Mouse (Mus musculus) neural tube, embryonic 10.5 days (tissue): ENCODE data around the gene Olfr963.
"Not testable (repeated sequence)": the region's sequence is repeated elsewhere in the genome, so short reads cannot be mapped to it uniquely, and the experiment has no call there.

Experiments used
- DNase-seq: peaks from one replicate; pipeline ENCODE4 v3.0.0-alpha.2; 2017; ENCODE audit warnings: low spot score; ENCODE audit errors: extremely low spot score

Olfr963 gene

GRCm38 (mm10) chr9:39666905-39667304, at the start of gene Olfr963:
Gene Olfr963 (plus strand): TSS chr9:39667205.
- no peak for DNase-seq

- DNase-seq, result no peak
These were observed 45.9 kb upstream of the Olfr963 start, which contains the start of gene Olfr960 for GRCm38 (mm10) chr9:39621073-39621472. Gene Olfr960 (plus strand): TSS chr9:39621373.

DNA sequence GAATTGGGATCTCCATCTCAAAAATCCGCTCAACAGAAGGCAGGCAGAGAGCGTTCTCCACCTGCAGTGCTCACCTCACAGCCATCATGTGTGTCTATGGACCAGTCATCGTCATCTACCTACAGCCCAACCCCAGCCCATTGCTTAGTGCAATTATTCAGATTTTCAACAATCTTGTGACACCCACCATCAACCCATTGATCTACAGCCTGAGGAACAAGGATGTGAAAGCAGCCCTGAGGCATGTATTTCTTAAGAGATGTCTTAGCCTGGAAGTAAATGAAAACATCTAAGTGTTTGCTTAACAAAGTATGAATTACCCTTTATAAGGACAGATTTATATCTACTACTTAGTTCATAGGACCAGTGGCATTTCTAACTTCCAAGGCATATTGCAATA, 43.2 kb upstream of the Olfr963 start:
- DNase-seq, result no peak

DNA sequence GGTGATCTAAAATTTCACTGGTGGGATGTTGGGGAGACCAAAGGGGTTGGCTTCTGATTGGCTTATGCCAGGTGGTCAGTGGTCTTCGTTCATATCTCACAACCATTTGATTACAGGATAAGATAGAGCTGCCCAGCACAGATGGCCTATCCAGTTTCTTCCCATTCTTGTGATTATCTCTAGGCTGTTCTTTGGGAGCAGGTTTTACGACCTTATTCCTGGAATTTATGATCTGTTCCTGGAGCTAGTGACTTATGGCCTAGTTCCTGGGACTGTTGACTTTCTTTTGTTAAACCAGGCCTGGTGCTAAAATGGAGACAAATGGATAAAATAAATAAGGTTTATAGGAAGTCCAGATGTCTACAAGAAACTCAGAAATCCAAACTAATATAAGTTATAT, 42.3 kb upstream of the Olfr963 start:
- no peak for DNase-seq

GRCm38 (mm10) chr9:39629069-39629468, 37.9 kb upstream of the Olfr963 start:
- no peak for DNase-seq

GRCm38 (mm10) chr9:39633913-39634594, 33.0 kb upstream of the Olfr963 start:
- DNase-seq, result no peak

DNA sequence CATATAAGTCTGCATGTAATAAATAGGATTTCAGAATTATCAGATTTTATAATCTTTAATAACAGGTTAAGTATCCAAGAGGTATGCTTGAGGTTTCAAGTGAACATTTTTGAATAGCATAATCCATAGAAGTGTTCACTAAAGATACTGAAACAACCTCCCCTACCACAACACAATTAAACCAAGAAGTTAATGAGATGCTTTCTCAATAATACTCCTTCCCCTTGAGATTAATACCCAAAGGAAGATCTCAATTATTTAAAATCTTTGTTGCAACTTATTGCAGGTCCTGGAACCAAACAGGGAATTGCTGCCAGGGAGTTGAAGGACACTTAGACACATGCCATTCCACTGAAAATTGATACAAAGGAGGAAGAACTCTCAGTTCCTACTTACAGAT, 22.2 kb upstream of the Olfr963 start, which contains the start of gene Olfr961:
Gene Olfr961, plus strand, starts transcription at position 301 of the 400 bp plus-strand sequence.
- no peak for DNase-seq

- DNase-seq, result no peak
These were observed 19.6 kb upstream of the Olfr963 start for GRCm38 (mm10) chr9:39647382-39647781.

- DNase-seq, result no peak
These were observed 12.1 kb upstream of the Olfr963 start for GRCm38 (mm10) chr9:39654756-39655396.

DNA sequence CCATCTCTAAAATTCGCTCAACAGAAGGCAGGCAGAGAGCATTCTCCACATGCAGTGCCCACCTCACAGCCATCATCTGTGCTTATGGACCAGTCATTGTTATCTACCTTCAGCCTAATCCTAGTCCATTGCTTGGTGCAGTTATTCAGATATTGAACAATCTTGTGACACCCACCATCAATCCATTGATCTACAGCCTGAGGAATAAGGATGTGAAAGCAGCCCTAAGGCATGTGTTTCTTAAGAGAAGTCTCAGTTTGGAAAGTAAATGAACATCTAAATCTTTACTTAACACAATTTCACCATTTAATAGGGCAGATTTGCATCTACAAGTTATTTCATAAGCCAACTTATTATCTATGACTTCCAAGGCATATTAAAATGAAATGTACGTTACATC, 2.7 kb downstream of the Olfr963 start:
- no peak for DNase-seq

DNA sequence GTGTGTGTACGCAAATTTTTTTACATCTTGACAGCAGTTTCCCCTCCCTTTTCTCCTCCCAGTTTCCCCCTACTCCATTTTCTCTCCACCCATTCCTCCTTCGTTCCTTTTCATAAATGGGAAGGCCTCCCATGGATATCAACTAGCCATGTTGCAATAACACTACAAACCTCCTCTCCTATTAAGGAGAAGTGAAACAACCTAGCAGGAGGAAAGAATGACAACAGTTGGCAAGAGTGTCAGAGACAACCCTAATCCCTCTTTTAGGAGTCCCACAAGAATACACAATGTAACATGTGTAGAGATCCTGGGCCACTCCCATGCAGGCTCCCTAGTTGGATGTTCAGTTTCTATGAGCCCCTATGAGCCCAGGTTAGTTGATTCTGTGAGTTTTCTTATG, 7.8 kb downstream of the Olfr963 start:
- DNase-seq, result no peak

- DNase-seq, result no peak
These were observed 11.6 kb downstream of the Olfr963 start for GRCm38 (mm10) chr9:39678557-39678956.

DNA sequence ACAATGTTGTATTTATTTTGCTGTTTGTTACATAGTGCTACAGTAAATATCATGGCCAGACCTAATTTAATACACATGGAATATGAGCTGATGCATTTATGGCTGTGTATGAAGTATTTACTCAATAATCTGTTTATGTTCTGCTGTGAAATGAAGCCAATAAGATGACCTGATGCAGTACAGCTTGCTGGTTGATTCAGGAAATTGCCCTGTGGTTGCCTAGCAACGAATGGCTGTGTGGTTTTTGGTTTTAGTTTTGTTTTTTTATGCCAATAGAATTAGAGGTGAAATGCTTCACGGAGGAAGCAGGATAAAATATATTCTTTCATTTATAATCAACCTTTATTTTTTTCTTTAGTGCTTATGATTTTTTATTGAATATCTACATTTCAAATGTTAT, 12.3 kb downstream of the Olfr963 start:
- no peak for DNase-seq

DNA sequence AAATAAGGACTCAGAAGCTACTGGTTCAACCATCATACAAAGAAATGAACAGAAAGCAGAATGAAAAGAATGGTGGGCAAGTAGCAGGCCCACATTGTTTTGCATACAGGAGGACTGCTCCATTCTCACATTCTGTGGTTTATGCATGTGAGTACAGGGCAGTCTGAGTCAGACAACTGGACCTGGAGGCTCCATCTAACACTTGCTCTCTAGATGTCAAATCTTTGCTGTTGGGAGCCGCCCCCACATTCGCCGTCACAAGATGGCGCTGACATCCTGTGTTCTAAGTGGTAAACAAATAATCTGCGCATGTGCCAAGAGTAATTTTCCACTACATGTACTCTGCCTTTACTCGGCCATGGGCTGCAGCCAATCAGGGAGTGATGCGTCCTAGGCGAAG, 34.1 kb downstream of the Olfr963 start:
- not testable (repeated sequence) for DNase-seq

DNA sequence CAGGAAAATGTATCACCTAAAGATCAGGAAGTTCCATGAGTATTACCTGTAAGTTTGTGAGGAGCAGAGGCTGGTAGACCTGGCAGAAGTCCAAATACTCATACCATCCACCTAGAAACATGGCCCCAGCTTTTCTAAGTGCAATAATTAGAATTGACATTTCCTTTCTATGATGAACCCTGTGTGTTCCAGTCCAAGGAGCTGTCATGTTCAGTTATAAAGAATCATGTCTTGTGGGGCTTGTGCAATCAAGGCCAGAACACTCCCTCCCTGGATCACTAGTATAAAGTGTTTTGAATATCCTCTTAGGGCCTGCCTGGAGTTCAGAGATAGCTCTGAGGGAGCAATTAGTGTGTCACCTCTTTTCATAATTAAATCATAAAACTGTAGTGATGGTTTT, 40.0 kb downstream of the Olfr963 start, which contains the start of gene Olfr149:
Gene Olfr149, minus strand, starts transcription at position 101 of the 400 bp plus-strand sequence.
- DNase-seq, result no peak

GRCm38 (mm10) chr9:39708958-39709357, 42.0 kb downstream of the Olfr963 start:
- DNase-seq, result no peak

DNA sequence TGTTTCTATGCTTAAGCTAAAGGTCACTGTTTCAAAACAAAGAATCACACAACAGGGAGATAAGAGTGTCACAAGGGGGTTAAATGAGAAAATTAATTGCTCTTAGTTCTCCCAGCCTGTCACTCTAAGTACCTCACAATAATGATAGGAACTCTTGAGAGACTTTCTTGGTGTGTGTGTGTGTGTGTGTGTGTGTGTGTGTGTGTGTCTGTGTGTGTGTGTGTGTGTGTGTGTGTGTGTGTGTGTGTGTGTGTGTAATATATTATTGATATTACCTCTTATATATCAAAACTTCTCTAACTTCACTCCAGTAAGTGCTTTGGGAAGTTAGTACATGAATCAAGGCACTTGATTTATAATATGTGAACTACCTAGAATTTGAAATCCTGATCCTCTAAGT, 44.0 kb downstream of the Olfr963 start, which contains the start of gene Olfr965:
Gene Olfr965, plus strand, starts transcription at position 301 of the 400 bp plus-strand sequence.
- DNase-seq, result no peak
